Mouse (Mus musculus) MEL (cell line): ENCODE results near the gene Rc3h2.

Experiments
- BHLHE40 ChIP-seq: IDR thresholded peaks from 2 replicates; pipeline ENCODE4 v1.6.1; 2012; ENCODE audit warnings: low read depth, mild to moderate bottlenecking, inconsistent platforms, low read length, improper control_type of control experiment, borderline replicate concordance
- CHD1 ChIP-seq: IDR thresholded peaks from 2 replicates; pipeline ENCODE4 v1.6.1; 2012; ENCODE audit warnings: low read depth, mild to moderate bottlenecking, inconsistent platforms, low read length, improper control_type of control experiment
- CTCF ChIP-seq, 3 experiments: IDR thresholded peaks in 2 of 3; conservative IDR thresholded peaks in 1 of 3; 2 replicates each; pipeline ENCODE4 v1.5.1; 2011 to 2012; ENCODE audit warnings: low read length in 3 of 3, low read depth in 2 of 3, mild to moderate bottlenecking in 2 of 3, improper control_type of control experiment in 1 of 3, inconsistent platforms in 1 of 3, mixed read lengths in 1 of 3, moderate library complexity in 1 of 3; ENCODE audit not compliant: control insufficient read depth in 1 of 3, insufficient read depth in 1 of 3, poor library complexity in 1 of 3, severe bottlenecking in 1 of 3
- MAX ChIP-seq: IDR thresholded peaks from 2 replicates; pipeline ENCODE4 v1.6.1; 2011; ENCODE audit warnings: low read length, improper control_type of control experiment
- MYC ChIP-seq: IDR thresholded peaks from 2 replicates; pipeline ENCODE4 v1.6.1; 2011; ENCODE audit warnings: low read depth, mild to moderate bottlenecking, low read length, improper control_type of control experiment, moderate library complexity
- POLR2A ChIP-seq, 2 experiments: IDR thresholded peaks; 2 replicates each; pipeline ENCODE4 v1.6.1; 2011 to 2012; ENCODE audit warnings: low read length in 2 of 2, mild to moderate bottlenecking in 2 of 2, control low read depth in 1 of 2, improper control_type of control experiment in 1 of 2, low read depth in 1 of 2, moderate library complexity in 1 of 2; ENCODE audit not compliant: control insufficient read depth in 1 of 2, insufficient read depth in 1 of 2, poor library complexity in 1 of 2
- TCF12 ChIP-seq: IDR thresholded peaks from 2 replicates; pipeline ENCODE4 v1.6.1; 2014; ENCODE audit warnings: low read depth, mild to moderate bottlenecking, inconsistent platforms, low read length, improper control_type of control experiment, moderate library complexity
- USF2 ChIP-seq, 2 experiments: IDR thresholded peaks; 2 replicates each; pipeline ENCODE4 v1.6.1; 2011 to 2012; ENCODE audit warnings: improper control_type of control experiment in 2 of 2, low read length in 2 of 2, borderline replicate concordance in 1 of 2, inconsistent platforms in 1 of 2, low read depth in 1 of 2, mild to moderate bottlenecking in 1 of 2; ENCODE audit not compliant: insufficient read depth in 1 of 2

GRCm38 (mm10) chr2:37355571-37355970 lies 67.1 kb downstream of the Rc3h2 start:
- TF ChIP-seq USF2 (IDR thresholded peaks at IDR 0.05; ENCODE audit: borderline replicate concordance in 1 of 2, insufficient read depth in 1 of 2, low read depth in 1 of 2, low read length in 2 of 2) = no peak
- TF ChIP-seq MAX = no peak
- no peak for TF ChIP-seq MYC
- no peak for TF ChIP-seq BHLHE40
- TF ChIP-seq CHD1 = no peak
- TF ChIP-seq POLR2A (IDR thresholded peaks at IDR 0.05; ENCODE audit: control insufficient read depth in 1 of 2, insufficient read depth in 1 of 2, low read depth in 1 of 2, low read length in 2 of 2, poor library complexity in 1 of 2) = no peak
- no peak for TF ChIP-seq CTCF (IDR thresholded peaks at IDR 0.05 in 2 of 3, conservative IDR thresholded peaks at IDR 0.05 in 1 of 3; ENCODE audit: control insufficient read depth in 1 of 3, insufficient read depth in 1 of 3, low read depth in 2 of 3, low read length in 3 of 3, poor library complexity in 1 of 3, severe bottlenecking in 1 of 3)
- TF ChIP-seq TCF12 = no peak
